Mouse (Mus musculus) G1E (cell line): ENCODE results near the gene Lexm. TPM values are rescaled to one million over a fixed set of nuclear protein-coding genes. Genes with fewer than 3 reads are reported as not detected.

Experiments used
- ATAC-seq: 2 replicates; pipeline ENCODE4 v1.8.0; 2016; ENCODE audit warnings: mild to moderate bottlenecking; ENCODE audit not compliant: insufficient number of reproducible peaks, poor library complexity, low FRiP score, severe bottlenecking; ENCODE audit errors: extremely low read depth
- DNase-seq: peaks from one replicate; pipeline ENCODE4 v3.0.0; 2012; ENCODE audit warnings: low spot score
- H3K27me3 ChIP-seq: 2 replicates; pipeline ENCODE4 v1.6.1; 2012; ENCODE audit warnings: mild to moderate bottlenecking, low read length, inconsistent platforms; ENCODE audit not compliant: insufficient read depth
- H3K36me3 ChIP-seq: replicated peaks from 2 replicates; pipeline ENCODE3; 2012; ENCODE audit warnings: mild to moderate bottlenecking, inconsistent platforms
- H3K4me1 ChIP-seq: 2 replicates; pipeline ENCODE4 v1.6.1; 2012; ENCODE audit warnings: low read depth, low read length, inconsistent platforms, mixed read lengths; ENCODE audit not compliant: insufficient read depth
- H3K4me3 ChIP-seq: 2 replicates; pipeline ENCODE4 v1.5.1; 2012; ENCODE audit warnings: low read depth, mild to moderate bottlenecking, inconsistent platforms, low read length, moderate library complexity, mixed read lengths
- H3K9me3 ChIP-seq: replicated peaks from 2 replicates; pipeline ENCODE4 v1.6.1; 2012; ENCODE audit warnings: inconsistent platforms
- CTCF ChIP-seq: IDR thresholded peaks from 2 replicates; pipeline ENCODE4 v1.5.1; 2012; ENCODE audit warnings: low read depth, low read length, inconsistent platforms, mixed read lengths
- GATA1 ChIP-seq: IDR thresholded peaks from 2 replicates; pipeline ENCODE4 v1.6.1; 2012; ENCODE audit warnings: borderline replicate concordance, low read length, inconsistent platforms, mixed read lengths
- GATA2 ChIP-seq: IDR thresholded peaks from 2 replicates; pipeline ENCODE4 v1.6.1; 2012; ENCODE audit warnings: low read depth, low read length, inconsistent platforms, borderline replicate concordance
- POLR2AphosphoS5 ChIP-seq: IDR thresholded peaks from 2 replicates; pipeline ENCODE4 v1.6.1; 2012; ENCODE audit warnings: low read depth, low read length, inconsistent platforms; ENCODE audit not compliant: insufficient replicate concordance
- TAL1 ChIP-seq: conservative IDR thresholded peaks from 2 replicates; pipeline ENCODE4 v1.6.1; 2012; ENCODE audit warnings: low read depth, low read length, inconsistent platforms, mixed read lengths
- polyA plus RNA-seq: library from polyadenylated mRNA; stranded (reverse); fragments of >175 nt; gene quantifications from 2 replicates; pipeline ENCODE4 v1.2.3, GENCODE M21; 2012
- total RNA-seq, 2 experiments: library from RNA; stranded (forward) in 1 of 2; stranded (reverse) in 1 of 2; fragments of 200-1000 nt in 1 of 2; fragments of >200 nt in 1 of 2; fragmentation: Nextera tagmentation in 1 of 2; gene quantifications; 2 replicates each; pipeline ENCODE4 v1.2.3; 2014 to 2017

The Lexm gene
- total and polyA plus RNA-seq, 3 experiments: not detected

DNA sequence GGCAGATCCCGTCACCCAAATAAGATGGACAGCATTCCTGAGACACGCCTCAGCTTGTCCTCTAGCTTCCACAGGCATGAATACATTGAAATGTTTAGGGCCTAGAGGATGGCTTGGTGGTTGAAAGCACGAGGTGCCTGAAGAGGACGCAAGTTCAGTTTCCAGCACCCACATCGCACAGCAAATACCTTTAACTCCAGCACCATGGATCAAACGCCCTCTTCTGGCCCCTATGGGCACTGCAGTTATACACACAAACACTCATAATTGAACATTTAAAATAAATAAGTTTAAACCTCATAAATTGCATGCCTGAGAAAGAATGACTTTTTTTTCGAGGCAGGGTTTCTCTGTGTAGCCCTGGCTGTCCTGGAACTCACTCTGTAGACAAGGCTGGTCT, 23.4 kb downstream of the Lexm start:
- DNase-seq (no peak), ATAC-seq (no peak)
- Histone ChIP-seq H3K4me3 (no peak overlapping the region), H3K27me3 (peaks cover 4% of the 10 kb centered on the region), H3K4me1 (no peaks in the 10 kb centered on the region), H3K9me3 (no peaks in the 10 kb centered on the region), H3K36me3 (peaks cover 27% of the 10 kb centered on the region)
- TF ChIP-seq POLR2AphosphoS5 (no peak), CTCF (no peak; the same call in 1 of the 2 replicates), GATA1 (no peak), GATA2 (no peak), TAL1 (no peak)

DNA sequence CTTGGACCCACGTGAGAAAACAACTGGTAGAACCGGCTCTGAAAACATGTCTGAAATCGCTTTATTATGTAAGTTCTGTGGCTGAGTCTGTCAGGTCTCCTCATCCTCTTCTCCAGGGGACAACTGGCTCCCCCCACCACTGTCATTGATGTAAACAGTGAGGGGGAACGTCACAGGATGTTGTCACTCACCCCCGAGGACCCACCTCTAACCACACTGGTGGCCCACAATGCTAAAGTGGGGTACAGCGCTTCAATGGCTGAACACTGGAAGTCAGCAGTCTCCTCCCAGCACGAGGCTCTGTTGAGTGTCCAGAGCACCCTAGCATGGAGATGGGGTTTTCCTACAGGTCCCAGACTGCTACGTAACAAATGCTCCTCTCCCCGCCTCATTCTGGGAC, 26.2 kb downstream of the Lexm start:
- DNase-seq: no peak
- no peaks in the 10 kb centered on the region for H3K4me1 ChIP-seq
- no peak for TF ChIP-seq TAL1
- TF ChIP-seq POLR2AphosphoS5: no peak
- no peak for TF ChIP-seq GATA1
- no peak for TF ChIP-seq GATA2
- no peak for TF ChIP-seq CTCF
- no peaks in the 10 kb centered on the region for H3K9me3 ChIP-seq
- no peak overlapping the region for H3K4me3 ChIP-seq
- H3K36me3 ChIP-seq: peaks cover 55% of the 10 kb centered on the region
- no peak for ATAC-seq
- H3K27me3 ChIP-seq: no peaks in the 10 kb centered on the region; the same call in 1 of the 2 replicates

- TF ChIP-seq POLR2AphosphoS5: no peak
- no peak for TF ChIP-seq TAL1
- no peak for TF ChIP-seq GATA2
- TF ChIP-seq CTCF: no peak
- no peak for TF ChIP-seq GATA1
- H3K9me3 ChIP-seq: no peaks in the 10 kb centered on the region
- H3K4me1 ChIP-seq: no peaks in the 10 kb centered on the region
- ATAC-seq: no peak
- DNase-seq: no peak
- no peaks in the 10 kb centered on the region for H3K27me3 ChIP-seq
- peaks cover 62% of the 10 kb centered on the region for H3K36me3 ChIP-seq
- no peak overlapping the region for H3K4me3 ChIP-seq
Measured at GRCm38 (mm10) chr4:106590142-106590541, 26.9 kb downstream of the Lexm start.

- TF ChIP-seq GATA2: no peak
- TF ChIP-seq GATA1: no peak
- no peak for TF ChIP-seq CTCF
- TF ChIP-seq POLR2AphosphoS5: no peak
- TF ChIP-seq TAL1: no peak
- ATAC-seq (no peak), DNase-seq (no peak)
- Histone ChIP-seq H3K4me1 (peaks cover 15% of the 10 kb centered on the region), H3K36me3 (peaks cover 93% of the 10 kb centered on the region), H3K4me3 (no peak overlapping the region), H3K9me3 (no peaks in the 10 kb centered on the region), H3K27me3 (no peaks in the 10 kb centered on the region)
Measured at GRCm38 (mm10) chr4:106587075-106587474, 30.0 kb downstream of the Lexm start.

DNA sequence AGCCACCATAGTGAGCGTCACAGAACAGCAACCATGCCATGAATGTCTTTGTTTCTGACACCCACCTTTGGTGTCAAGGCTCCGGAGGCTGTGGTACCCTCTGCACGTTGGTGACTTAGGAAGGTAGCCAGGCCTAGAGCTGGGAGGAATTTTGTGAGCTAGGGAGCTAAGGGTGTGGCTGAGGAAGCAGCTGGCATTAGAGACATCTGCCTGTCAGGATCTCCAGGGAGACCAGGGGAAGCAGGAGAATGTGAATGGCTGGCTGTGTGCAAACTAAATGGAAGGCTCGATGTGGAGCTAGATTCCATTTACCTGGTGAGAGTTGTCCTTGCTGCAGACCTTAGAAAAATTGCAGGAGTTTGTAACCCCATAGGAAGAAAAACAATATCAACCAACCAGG, 32.4 kb downstream of the Lexm start:
- Histone ChIP-seq H3K4me1 (peaks cover 35% of the 10 kb centered on the region), H3K9me3 (no peaks in the 10 kb centered on the region), H3K36me3 (peaks cover 99% of the 10 kb centered on the region), H3K4me3 (no peak overlapping the region), H3K27me3 (no peaks in the 10 kb centered on the region)
- TF ChIP-seq GATA2 (no peak), CTCF (no peak), POLR2AphosphoS5 (no peak)
- no peak for DNase-seq
- ATAC-seq: no peak

GRCm38 (mm10) chr4:106582428-106583153, 34.5 kb downstream of the Lexm start:
- H3K36me3 ChIP-seq: peaks cover 100% of the 10 kb centered on the region
- peaks cover 42% of the 10 kb centered on the region for H3K4me1 ChIP-seq
- ATAC-seq (peak; percentile 86), DNase-seq (peak; percentile 62)
- H3K27me3 ChIP-seq: no peaks in the 10 kb centered on the region
- TF ChIP-seq GATA2 (no peak), CTCF (no peak), GATA1 (no peak), POLR2AphosphoS5 (no peak), TAL1 (no peak)
- H3K9me3 ChIP-seq: no peaks in the 10 kb centered on the region
- H3K4me3 ChIP-seq: peak overlapping the region; percentile 48; the same call in 1 of the 2 replicates
